Mouse (Mus musculus): Measurements from ENCODE around the gene Rspry1.
A peak's percentile ranks its signal among the peaks of the same experiment; 100 is the strongest.

Gene Rspry1

GRCm38 (mm10) chr8:94604030-94604429, 2.3 kb downstream of the Rspry1 start:
- no peak for DNase-seq

- DNase-seq = no peak
Measured at GRCm38 (mm10) chr8:94607064-94607463, 5.3 kb downstream of the Rspry1 start.

- DNase-seq = no peak
Measured at GRCm38 (mm10) chr8:94624885-94625284, 23.1 kb downstream of the Rspry1 start.

GRCm38 (mm10) chr8:94633564-94634194, 31.9 kb downstream of the Rspry1 start:
- DNase-seq = no peak

- DNase-seq = no peak
Measured at GRCm38 (mm10) chr8:94634211-94634610, 32.5 kb downstream of the Rspry1 start.

- no peak for DNase-seq
Measured at GRCm38 (mm10) chr8:94641183-94641582, 39.4 kb downstream of the Rspry1 start.

- DNase-seq = no peak
Measured at GRCm38 (mm10) chr8:94641938-94642337, 40.2 kb downstream of the Rspry1 start.

GRCm38 (mm10) chr8:94645202-94645601, 43.5 kb downstream of the Rspry1 start:
- DNase-seq = no peak

- no peak for DNase-seq
Measured at GRCm38 (mm10) chr8:94646165-94646564, 44.4 kb downstream of the Rspry1 start.

- no peak for DNase-seq
Measured at GRCm38 (mm10) chr8:94649496-94649895, 47.8 kb downstream of the Rspry1 start.

GRCm38 (mm10) chr8:94652951-94653350, 51.2 kb downstream of the Rspry1 start:
- DNase-seq = no peak

- DNase-seq = no peak
Measured at GRCm38 (mm10) chr8:94654994-94655393, 53.3 kb downstream of the Rspry1 start.

GRCm38 (mm10) chr8:94658031-94658430, 56.3 kb downstream of the Rspry1 start:
- DNase-seq = no peak

- no peak for DNase-seq
Measured at GRCm38 (mm10) chr8:94660418-94660817, 58.7 kb downstream of the Rspry1 start.

GRCm38 (mm10) chr8:94664722-94665121, 63.0 kb downstream of the Rspry1 start:
- DNase-seq = no peak

- DNase-seq = peak; percentile 97
Measured at GRCm38 (mm10) chr8:94666456-94667308, 64.9 kb downstream of the Rspry1 start, which contains the start of gene Arl2bp. Gene Arl2bp, plus strand, starts transcription at chr8:94666600.

- peak; percentile 67 for DNase-seq
Measured at GRCm38 (mm10) chr8:94674384-94674783, 72.6 kb downstream of the Rspry1 start.

- DNase-seq = no peak
Measured at GRCm38 (mm10) chr8:94675923-94676322, 74.2 kb downstream of the Rspry1 start.

GRCm38 (mm10) chr8:94678582-94678981, 76.8 kb downstream of the Rspry1 start:
- peak; percentile 86 for DNase-seq

GRCm38 (mm10) chr8:94680414-94680813, 78.7 kb downstream of the Rspry1 start:
- no peak for DNase-seq

- DNase-seq = peak; percentile 91
Measured at GRCm38 (mm10) chr8:94682732-94683524, 81.2 kb downstream of the Rspry1 start.

- DNase-seq = no peak
Measured at GRCm38 (mm10) chr8:94684287-94684686, 82.5 kb downstream of the Rspry1 start.

GRCm38 (mm10) chr8:94685953-94686352, 84.2 kb downstream of the Rspry1 start:
- DNase-seq = peak; percentile 49
